Mouse (Mus musculus) T-helper 1 cell (primary cell): ENCODE measurements at regions not wholly inside any gene's neighbourhood (a gene's known extent, or its start where the extent isn't known, plus 50 kb on each side); places are given as distances from the start of the nearest gene placed in this dataset.

Experiments
- in situ Hi-C: fragments of 300-600 bp; cut with MboI, MseI; formaldehyde crosslinking; loops from one replicate; pipeline ENCODE4 v1.15.1; 2025; ENCODE audit warnings: high pct_unique_total_duplicates

DNA sequence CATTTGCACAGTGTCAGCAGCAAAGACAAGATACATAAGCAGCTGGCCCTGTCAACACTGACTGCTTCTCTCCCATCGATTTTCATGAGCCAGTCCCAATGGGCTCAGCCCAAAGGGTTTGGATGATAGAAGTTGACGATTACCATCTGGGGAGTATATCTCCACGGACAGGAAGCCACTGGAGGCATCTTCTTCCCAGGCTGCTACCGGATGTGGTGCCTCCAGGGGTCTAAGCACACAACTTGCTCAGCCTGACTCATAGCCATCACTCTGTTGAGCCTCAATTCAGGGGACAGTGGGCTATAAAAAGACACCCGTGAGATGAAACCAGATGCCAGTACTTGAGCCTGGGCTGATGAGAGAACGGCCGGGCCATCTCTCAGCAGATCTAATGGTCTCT lies 71.1 kb upstream of the Hif1a start:
- in situ Hi-C loops = no loop called here

DNA sequence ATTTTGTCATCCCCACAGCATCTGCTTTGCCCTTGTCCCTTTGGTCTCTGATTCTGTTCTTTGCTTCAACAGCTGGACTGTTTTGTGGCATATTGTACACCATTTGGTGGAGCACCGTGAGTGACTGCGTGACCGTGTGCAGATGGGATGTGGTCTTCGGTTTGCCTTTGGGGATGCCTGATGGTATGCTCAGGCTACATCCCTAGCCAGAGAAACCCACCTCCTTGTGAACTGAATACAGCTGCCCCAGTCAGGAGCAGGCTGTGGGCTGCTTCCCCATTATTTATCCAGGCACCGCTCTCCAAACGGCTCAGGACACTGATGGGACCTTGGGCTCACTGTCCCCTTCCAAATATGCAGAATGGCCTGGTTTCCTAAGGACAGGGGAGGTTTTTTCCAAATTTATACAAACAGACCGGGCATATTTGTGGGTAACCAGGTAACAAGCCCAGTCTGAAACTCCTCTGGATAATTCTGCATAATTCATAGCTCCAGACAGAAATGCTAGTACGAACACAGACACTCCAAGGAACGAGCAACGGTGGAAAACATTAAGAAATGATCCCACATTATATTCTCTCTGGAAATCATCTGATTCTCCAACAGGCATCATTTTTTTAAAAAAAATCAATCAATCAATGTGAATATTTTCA lies 70.5 kb upstream of the Hif1a start:
- in situ Hi-C loops = no loop called here

DNA sequence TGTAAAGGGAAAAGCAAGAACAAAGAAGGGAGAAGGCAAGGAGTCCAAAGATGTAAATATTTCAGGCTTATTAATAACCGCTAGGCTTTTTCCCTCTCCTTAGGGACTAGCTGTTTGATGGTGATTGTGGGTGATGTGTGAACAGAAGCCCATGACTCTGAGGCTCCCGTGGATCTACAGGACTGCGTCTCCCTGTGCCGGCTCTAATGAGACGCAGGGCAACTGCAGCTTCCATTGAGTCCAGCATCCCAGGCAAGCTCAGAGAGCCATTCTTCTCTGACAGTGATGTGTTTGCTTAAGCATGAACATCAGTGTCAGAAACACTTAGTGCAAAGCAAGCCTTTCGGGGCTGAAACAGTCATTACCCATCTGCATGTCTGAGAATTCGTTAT lies 70.0 kb upstream of the Hif1a start:
- in situ Hi-C loops = no loop called here

DNA sequence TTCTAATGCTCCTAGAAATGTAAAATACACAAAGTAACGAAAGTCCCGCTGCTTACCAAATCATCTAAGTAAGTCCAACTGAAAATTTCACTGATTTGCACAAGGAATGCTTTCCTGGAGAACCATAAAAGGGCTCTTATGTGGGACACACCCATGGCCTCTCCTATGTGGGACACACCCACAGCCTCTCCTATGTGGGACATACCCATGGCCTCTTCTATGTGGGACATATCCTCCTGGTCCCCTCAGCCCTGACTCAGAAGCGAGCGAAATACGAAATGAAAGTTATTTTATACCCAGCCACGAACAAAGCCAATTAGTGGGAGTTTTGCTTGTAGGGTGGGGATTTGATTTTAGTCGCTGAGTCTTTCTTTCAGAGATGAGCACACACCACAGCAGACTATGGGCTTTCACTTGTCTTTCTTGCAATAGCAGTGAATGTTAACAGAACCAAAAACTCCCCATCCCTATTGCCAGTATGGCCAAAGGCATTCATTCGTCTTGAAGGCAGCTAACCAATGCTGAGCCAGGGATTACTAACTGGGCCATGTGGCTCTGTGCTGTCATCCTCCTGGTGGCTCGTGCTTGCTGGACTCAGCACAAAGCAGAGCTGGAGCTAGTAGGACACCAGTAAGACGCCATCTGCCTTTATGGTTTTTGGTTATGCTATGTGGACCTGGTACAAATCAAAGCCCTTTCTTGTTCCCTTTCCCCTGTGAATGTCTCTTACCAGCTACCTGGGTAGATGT lies 69.4 kb upstream of the Hif1a start:
- in situ Hi-C loops = no loop called here

DNA sequence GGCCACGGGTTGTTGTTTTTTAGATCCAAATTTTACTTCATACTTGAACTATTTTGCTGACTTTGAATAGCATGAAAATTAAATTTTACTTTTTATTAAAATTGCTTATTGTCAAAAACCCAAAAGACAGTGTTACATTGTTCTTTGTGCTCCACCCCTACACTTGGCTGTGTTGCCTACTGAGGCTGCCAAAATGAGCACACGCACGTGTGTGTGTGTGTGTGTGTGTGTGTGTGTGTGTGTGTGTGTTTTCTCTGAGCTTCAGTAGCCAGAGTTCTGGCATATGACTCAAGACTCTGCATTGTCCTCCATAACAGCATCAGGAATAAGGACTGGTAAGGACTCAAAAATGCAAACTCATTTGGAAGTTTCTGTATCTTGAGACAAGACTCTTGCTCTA lies 68.4 kb upstream of the Hif1a start:
- in situ Hi-C loops = no loop called here

DNA sequence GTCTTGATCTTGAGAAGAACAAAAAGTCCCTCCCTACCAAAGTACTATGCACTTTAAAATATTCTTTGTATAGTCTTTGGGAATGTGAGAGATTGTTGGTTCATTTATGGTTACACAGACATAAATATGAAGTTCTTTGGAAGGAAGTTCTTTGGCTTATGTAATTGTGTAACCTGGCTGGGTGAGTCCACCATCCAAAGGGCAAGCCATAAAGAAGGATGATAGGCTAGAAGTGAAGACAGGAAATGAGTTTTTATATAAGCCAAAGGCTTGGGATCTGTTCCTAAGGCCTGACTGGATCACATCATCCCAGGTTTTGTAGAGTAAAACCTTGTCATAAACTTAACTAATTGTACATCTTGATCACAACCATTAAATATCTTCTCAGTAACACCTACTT lies 65.0 kb upstream of the Hif1a start:
- in situ Hi-C loops = no loop called here

DNA sequence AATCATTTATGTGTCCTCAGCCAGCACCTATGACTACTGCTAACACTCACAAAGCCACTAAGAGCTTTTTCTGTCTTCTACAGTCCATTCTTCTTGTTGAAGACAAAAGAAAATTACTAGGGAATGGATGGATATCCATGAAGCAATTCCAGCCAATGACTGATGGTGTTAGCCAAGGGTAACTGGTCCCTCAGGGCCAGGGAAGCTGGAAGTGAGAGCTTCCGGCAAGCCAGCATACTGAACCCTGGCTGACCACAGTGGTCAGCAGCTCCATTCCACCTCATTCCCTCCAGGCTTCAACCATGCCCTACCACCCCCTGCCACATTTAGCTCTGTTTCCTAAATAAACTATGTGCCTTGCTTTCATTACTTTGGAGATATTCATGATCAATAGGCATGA lies 64.1 kb upstream of the Hif1a start:
- in situ Hi-C loops = no loop called here

DNA sequence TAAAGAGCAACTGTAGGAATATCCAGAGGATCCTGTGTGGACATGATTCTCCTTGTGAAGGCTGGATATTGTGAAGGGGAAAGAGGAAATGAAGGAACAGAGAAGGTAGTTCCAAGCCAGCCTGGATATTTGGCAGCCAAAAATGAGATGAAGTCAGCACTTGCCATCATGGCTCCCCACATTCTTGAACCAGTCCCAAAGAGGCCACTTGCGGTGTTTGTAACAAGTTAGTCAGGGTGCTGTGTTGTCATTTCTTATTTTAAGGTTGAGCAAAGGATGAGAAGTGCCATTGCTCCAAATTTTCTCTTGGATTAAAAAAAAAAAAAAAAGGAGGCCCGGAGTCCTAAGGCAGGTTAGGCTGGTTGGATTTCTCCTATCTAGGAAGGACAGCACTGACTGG lies 63.3 kb upstream of the Hif1a start:
- in situ Hi-C loops = no loop called here

DNA sequence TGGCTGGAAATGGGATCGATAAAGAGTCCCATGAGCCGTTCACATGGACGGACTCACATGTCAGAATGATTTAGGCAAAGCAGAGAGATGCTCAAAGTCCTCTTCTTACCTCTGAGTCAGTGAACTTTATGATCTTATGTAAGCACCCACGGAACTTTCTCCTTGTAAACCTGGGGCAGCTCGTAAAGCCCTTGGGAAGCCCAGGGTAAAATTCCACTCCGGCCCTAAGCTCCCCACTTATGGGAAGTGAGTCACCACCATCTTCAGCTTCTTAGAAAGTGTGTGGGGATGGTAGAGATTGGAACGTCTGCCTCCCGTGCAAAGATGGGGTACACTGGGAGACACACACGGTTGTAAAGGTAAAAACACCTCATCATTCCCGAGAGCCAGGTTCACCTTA lies 62.8 kb upstream of the Hif1a start:
- in situ Hi-C loops = no loop called here

DNA sequence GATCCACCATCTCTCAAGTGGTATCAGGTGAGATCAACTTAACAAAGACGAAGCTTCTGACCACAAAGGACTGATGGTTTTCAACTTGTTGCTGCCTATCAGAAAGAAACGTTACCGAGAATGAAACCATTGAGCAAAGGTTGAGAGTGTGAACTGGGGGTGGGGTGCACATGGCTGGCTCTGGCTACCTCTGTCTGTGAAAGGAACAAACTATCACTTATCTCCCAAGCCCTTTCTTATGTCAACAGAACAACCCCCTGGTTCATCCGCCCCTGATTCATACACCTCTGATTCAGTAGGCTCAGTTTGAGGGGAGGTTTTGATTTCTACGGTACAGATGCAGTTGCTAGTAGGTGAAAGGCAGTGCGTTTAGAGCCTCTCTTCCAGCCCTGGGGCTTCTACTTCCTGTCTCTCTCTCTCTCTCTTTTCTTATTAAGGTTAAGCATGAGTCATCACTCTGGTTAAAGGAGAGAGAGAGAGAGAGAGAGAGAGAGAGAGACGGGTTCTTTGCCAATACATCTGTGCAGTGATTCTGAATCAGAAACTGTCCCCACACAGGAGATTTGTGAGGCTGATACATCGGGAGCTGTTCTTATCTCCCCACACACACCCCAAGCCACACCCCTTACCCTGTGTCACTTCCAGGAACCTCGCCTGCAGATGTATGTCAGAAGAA lies 59.0 kb upstream of the Hif1a start:
- in situ Hi-C loops = loop anchor here (5.0 kb wide), 1 partner anchor 60 kb away; the partner anchor contains the start of gene Hif1a

DNA sequence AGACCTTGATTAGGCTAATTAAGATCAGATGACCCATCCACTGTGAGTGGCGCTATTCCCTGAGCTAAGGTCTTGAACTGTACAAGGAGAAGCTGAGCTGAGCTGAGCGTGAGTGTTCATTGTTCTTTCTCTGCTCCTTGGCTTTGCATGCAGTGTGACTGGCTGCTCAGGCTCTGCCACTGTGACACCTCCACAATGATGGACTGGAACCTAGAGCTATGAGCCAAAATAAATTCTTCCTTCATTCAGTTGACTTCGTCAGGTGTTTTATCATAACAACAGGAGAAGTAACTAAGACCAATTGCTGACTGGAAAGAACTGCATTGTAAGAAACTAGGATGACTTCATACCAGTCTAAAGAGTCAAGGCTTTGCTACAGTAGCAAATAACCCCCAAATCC lies 56.4 kb upstream of the Hif1a start:
- in situ Hi-C loops = loop anchor here (5.0 kb wide), 1 partner anchor 58 kb away; the partner anchor contains the start of gene Hif1a

DNA sequence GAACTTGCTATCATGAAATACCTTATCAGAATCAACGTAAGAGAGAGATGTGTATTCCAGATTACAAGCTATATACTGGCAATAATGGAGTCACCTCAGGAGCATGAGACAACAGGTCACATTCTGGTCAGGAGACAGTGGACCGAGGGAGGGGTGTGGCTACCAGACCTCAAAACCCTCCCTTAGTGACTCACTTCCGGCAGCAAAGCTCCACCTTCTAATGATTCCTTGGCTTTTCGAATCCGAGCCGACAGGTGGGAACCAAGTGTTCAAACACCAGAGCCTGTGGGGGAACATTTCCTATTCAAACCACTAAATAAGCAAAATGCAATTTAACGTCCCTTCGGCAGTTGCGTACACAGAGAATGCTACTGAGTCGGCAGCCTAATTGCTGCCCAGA lies 54.5 kb upstream of the Hif1a start:
- in situ Hi-C loops = no loop called here

DNA sequence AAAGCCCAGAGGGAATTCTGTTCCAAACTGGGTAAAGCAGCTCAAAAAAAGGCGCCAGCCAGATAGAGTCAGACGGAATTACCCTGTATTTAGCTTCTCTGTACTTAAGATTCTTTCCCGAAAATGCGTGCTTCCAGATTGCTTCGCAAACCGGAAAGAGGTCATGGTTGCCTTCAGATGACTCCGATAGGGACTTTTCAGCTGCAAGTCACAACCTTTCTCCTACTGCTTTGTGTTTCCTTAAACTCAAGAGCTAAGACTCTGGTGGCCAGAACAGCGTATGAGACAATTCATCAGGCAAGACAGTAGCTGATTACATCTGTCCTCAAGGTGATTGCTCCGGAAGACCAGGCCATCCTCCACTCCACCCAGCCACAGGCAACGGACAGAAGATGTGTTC lies 53.8 kb upstream of the Hif1a start:
- in situ Hi-C loops = no loop called here

DNA sequence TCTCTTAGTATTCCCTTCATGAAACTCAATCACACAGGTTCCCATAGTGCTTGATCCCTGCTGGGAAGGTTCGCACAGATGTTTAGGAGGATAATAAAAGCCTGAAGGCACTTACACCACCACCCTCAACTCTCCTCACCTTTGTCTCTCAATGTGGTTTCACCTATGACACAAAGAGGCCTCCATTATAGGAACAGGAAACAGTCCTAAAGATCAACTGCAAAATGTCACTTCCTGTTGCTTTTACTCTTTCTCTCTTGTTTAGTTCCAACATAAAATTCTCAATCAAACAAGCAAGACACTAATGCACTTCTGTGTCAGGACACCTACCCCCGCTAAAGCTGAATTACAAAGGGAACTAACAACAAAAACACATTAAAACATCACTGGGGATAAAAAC lies 50.3 kb upstream of the Hif1a start:
- in situ Hi-C loops = no loop called here
